Mouse (Mus musculus) intestine, postnatal 0 days (tissue): Measurements from ENCODE around the gene Cers5. TPM values are rescaled to one million over a fixed set of nuclear protein-coding genes. Genes with fewer than 3 reads are reported as not detected.

Experiments used
- ATAC-seq: fragments of 200-750 bp; cut with Nextera tagmentation; 2 replicates; pipeline ENCODE4 v1.8.0; 2017; ENCODE audit warnings: mild to moderate bottlenecking, moderate TSS enrichment, moderate library complexity
- H3K27ac ChIP-seq: fragments of 300-500 bp; sonication (generic); 2 replicates; pipeline ENCODE4 v1.5.1; 2014; ENCODE audit warnings: mild to moderate bottlenecking, low read depth, low read length, moderate library complexity
- H3K27me3 ChIP-seq: fragments of 300-500 bp; sonication (generic); replicated peaks from 2 replicates; pipeline ENCODE4 v1.6.1; 2014; ENCODE audit warnings: low read length, mixed read lengths; ENCODE audit not compliant: control insufficient read depth, insufficient read depth
- H3K36me3 ChIP-seq: fragments of 300-500 bp; sonication (generic); 2 replicates; pipeline ENCODE4 v1.6.1; 2014; ENCODE audit warnings: mild to moderate bottlenecking, moderate library complexity; ENCODE audit not compliant: control insufficient read depth, insufficient read depth
- H3K4me1 ChIP-seq: fragments of 300-500 bp; sonication (generic); replicated peaks from 2 replicates; pipeline ENCODE4 v1.6.1; 2014; ENCODE audit warnings: antibody characterized with exemption, low read length, mixed read lengths; ENCODE audit not compliant: control insufficient read depth, insufficient read depth
- H3K4me2 ChIP-seq: fragments of 300-500 bp; sonication (generic); replicated peaks from 2 replicates; pipeline ENCODE4 v1.6.1; 2014; ENCODE audit warnings: low read depth, mild to moderate bottlenecking, moderate library complexity
- H3K4me3 ChIP-seq: fragments of 300-500 bp; sonication (generic); 2 replicates; pipeline ENCODE4 v1.5.1; 2014; ENCODE audit warnings: low read depth, low read length
- H3K9ac ChIP-seq: fragments of 300-500 bp; sonication (generic); 2 replicates; pipeline ENCODE4 v1.6.1; 2014; ENCODE audit warnings: mild to moderate bottlenecking, low read depth, low read length
- H3K9me3 ChIP-seq: fragments of 300-500 bp; sonication (generic); 2 replicates; pipeline ENCODE4 v1.6.1; 2016; ENCODE audit warnings: mixed run types; ENCODE audit not compliant: control insufficient read depth
- CTCF ChIP-seq: sonication (generic); IDR thresholded peaks from 2 replicates; pipeline ENCODE4 v1.5.1; 2016; ENCODE audit warnings: low read depth, mild to moderate bottlenecking, control low read depth, antibody characterized with exemption, moderate library complexity
- WGBS: fragments of 180-500 bp; shearing (Covaris S2); extraction: QIAGEN DNeasy Blood & Tissue Kit; methylation state at CpG from one replicate; pipeline ENCODE4 v1.1.7; 2014; 5-methylcytosine and 5-hydroxymethylcytosine counted together
- polyA plus RNA-seq: library from polyadenylated mRNA; unstranded; fragments of >200 nt; fragmentation: Nextera tagmentation; extraction: Ambion mirVana; gene quantifications from 2 replicates; pipeline ENCODE4 v1.2.1, GENCODE M21; 2015

Cers5 gene
- polyA plus RNA-seq, 1 experiment from 2014 or later = 18.7 TPM

GRCm38 (mm10) chr15:99754204-99754603, 18.5 kb downstream of the Cers5 start:
- no peak for ATAC-seq
- Histone ChIP-seq H3K27me3 (no peaks in the 10 kb centered on the region), H3K4me3 (no peak overlapping the region), H3K27ac (no peak overlapping the region), H3K9ac (no peak overlapping the region), H3K4me1 (no peaks in the 10 kb centered on the region), H3K9me3 (no peaks in the 10 kb centered on the region), H3K4me2 (no peak overlapping the region), H3K36me3 (no peaks in the 10 kb centered on the region)
- TF ChIP-seq CTCF = no peak
- 66% methylated on average over 3 of the region's 3 CpGs for WGBS

- H3K4me2 ChIP-seq = no peak overlapping the region
- no peak overlapping the region for H3K4me3 ChIP-seq
- no peaks in the 10 kb centered on the region for H3K4me1 ChIP-seq
- H3K36me3 ChIP-seq = peaks cover 47% of the 10 kb centered on the region
- no peak for ATAC-seq
- no peak overlapping the region for H3K27ac ChIP-seq
- no peaks in the 10 kb centered on the region for H3K27me3 ChIP-seq
- no peak overlapping the region for H3K9ac ChIP-seq
- no peak for TF ChIP-seq CTCF
- WGBS = 95% methylated on average over 4 of the region's 4 CpGs
- H3K9me3 ChIP-seq = no peaks in the 10 kb centered on the region
Measured at GRCm38 (mm10) chr15:99740229-99740628, 32.5 kb downstream of the Cers5 start.

GRCm38 (mm10) chr15:99736675-99737074, 36.0 kb downstream of the Cers5 start:
- Histone ChIP-seq H3K27me3 (no peaks in the 10 kb centered on the region), H3K9ac (no peak overlapping the region), H3K4me2 (no peak overlapping the region), H3K4me3 (no peak overlapping the region), H3K27ac (no peak overlapping the region), H3K36me3 (peaks cover 41% of the 10 kb centered on the region), H3K4me1 (no peaks in the 10 kb centered on the region), H3K9me3 (no peaks in the 10 kb centered on the region)
- no peak for TF ChIP-seq CTCF
- 91% methylated on average over 11 of the region's 11 CpGs for WGBS
- ATAC-seq = no peak

GRCm38 (mm10) chr15:99735631-99736030, 37.1 kb downstream of the Cers5 start:
- no peak overlapping the region for H3K27ac ChIP-seq
- no peak for TF ChIP-seq CTCF
- WGBS = 86% methylated on average over 2 of the region's 2 CpGs
- ATAC-seq = no peak
- H3K4me3 ChIP-seq = no peak overlapping the region
- H3K9ac ChIP-seq = no peak overlapping the region
- no peak overlapping the region for H3K4me2 ChIP-seq
- peaks cover 33% of the 10 kb centered on the region for H3K36me3 ChIP-seq
- no peaks in the 10 kb centered on the region for H3K4me1 ChIP-seq
- no peaks in the 10 kb centered on the region for H3K9me3 ChIP-seq
- H3K27me3 ChIP-seq = no peaks in the 10 kb centered on the region

- WGBS = 93% methylated on average over 5 of the region's 5 CpGs
- Histone ChIP-seq H3K4me2 (no peak overlapping the region), H3K36me3 (peaks cover 35% of the 10 kb centered on the region), H3K27me3 (no peaks in the 10 kb centered on the region), H3K9me3 (no peaks in the 10 kb centered on the region), H3K4me3 (no peak overlapping the region), H3K27ac (no peak overlapping the region), H3K9ac (no peak overlapping the region), H3K4me1 (no peaks in the 10 kb centered on the region)
- TF ChIP-seq CTCF = no peak
- ATAC-seq = no peak
Measured at GRCm38 (mm10) chr15:99733186-99733585, 39.5 kb downstream of the Cers5 start.

- Histone ChIP-seq H3K4me2 (no peak overlapping the region), H3K36me3 (peaks cover 32% of the 10 kb centered on the region), H3K27me3 (no peaks in the 10 kb centered on the region), H3K9me3 (no peaks in the 10 kb centered on the region), H3K27ac (no peak overlapping the region), H3K4me1 (0 out of 2 replicates have a peak, but pooled peaks cover under 1% of the 10 kb centered on the region), H3K4me3 (no peak overlapping the region), H3K9ac (no peak overlapping the region)
- 89% methylated on average over 3 of the region's 3 CpGs for WGBS
- ATAC-seq = no peak
- TF ChIP-seq CTCF = no peak
Measured at GRCm38 (mm10) chr15:99731678-99732077, 41.0 kb downstream of the Cers5 start.

GRCm38 (mm10) chr15:99731167-99731566, 41.5 kb downstream of the Cers5 start:
- Histone ChIP-seq H3K9me3 (no peaks in the 10 kb centered on the region), H3K4me1 (0 out of 2 replicates have a peak, but pooled peaks cover 5% of the 10 kb centered on the region), H3K36me3 (peaks cover 27% of the 10 kb centered on the region), H3K9ac (no peak overlapping the region), H3K27ac (no peak overlapping the region), H3K27me3 (no peaks in the 10 kb centered on the region), H3K4me3 (no peak overlapping the region), H3K4me2 (no peak overlapping the region)
- TF ChIP-seq CTCF = no peak
- 100% methylated on average over 2 of the region's 2 CpGs for WGBS
- ATAC-seq = no peak
